Mouse (Mus musculus): Measurements from ENCODE around the gene Pan2. TPM values are rescaled to one million over a fixed set of nuclear protein-coding genes. Genes with fewer than 3 reads are reported as not detected.
"Not testable (repeated sequence)": the region's sequence is repeated elsewhere in the genome, so short reads cannot be mapped to it uniquely, and the experiment has no call there.

The Pan2 gene
- total RNA-seq (2021) = 1 to 10 TPM; 7.4 to 8.2 TPM
- long read RNA-seq, experiment 1, full-length matches to known transcripts = 5 of 7 reads
- long read RNA-seq, experiment 1, partial matches to known transcripts = 0 of 7 reads
- long read RNA-seq, experiment 1, other reads (novel, unspliced or antisense) = 2 of 7 reads
- long read RNA-seq, experiment 2, full-length matches to known transcripts = 7 of 15 reads
- long read RNA-seq, experiment 2, partial matches to known transcripts = 4 of 15 reads
- long read RNA-seq, experiment 2, other reads (novel, unspliced or antisense) = 4 of 15 reads

DNA sequence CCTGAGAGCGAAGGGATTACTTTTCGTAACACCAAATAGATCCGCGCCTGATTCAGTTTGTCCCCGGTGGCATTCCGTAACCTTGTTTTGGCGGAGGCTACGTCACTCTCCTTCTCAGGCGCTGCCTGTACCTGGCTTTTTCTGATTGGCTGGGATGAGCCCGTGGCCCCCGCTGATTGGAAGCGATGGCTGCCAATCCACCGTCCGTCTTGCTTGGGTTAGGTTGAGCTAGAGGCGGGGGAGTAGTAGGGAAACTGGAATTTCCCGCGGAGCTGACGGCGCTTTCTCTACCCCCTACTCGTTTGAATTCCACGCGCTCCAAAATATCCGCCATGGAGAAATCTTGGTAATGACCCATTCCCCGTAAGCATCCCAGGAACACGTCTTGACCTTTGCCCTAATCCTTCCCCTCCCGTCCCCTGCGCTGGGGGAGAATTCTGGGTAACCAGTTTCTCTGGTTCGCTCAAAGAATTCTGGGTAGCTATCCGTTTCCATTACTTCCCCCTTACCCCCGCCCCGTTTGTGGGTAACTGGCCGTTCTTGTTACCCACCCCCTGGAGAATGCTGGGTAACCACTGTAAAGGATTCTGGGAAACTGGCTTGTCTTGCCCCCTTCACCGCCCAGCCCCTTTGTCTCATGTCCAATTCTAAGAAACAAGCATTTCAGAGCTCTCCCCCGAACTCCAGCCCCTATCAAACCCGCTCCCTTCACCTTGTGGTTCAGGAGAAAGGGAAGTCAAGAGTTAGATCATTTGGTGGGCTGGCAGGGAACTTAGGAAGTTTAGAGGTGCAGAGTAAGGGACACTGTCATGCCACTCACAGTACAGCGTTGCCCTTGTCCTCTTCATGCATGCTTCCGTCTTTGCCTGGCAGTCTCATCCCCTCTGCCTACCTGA, at the start of gene Pan2:
TSS of gene Pan2 (plus strand) at position 210 of the 896 bp plus-strand sequence.
- intact Hi-C loops (cut with DNase I; ENCODE audit: low total_unique reads) = no loop called here
- DNase-seq = peak; percentile 98

DNA sequence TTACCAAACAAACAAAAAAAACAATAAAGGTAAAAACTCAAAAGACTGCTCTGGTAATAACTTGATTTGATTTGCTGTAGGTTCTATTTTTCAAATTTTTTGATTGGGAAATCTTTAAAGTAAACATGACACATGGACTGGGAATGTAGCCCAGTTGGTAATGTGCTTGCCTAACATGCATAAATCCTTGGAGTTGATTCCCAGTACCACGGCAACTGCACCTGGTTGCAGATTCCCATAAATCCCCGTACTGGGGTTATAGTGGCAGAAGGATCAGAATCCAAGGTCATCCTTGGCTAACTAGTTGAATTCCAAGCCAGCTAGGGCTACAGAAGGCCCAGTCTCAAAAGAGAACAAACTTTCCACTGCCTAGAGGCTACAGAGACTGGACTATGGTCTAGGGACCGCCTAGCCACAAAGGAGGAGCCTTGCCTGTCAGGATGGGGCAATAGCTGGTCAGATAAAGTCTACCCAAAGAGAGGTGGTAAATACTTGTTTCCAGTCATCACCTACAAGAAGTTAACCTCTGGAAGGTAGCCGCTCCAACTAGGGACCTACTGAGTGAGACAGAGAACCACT, 49.4 kb upstream of the Pan2 start, which contains the start of gene Apon:
TSS of gene Apon (plus strand) at position 420 of the 579 bp plus-strand sequence.
- intact Hi-C loops (cut with DNase I; ENCODE audit: low total_unique reads) = no loop called here
- DNase-seq = no peak

DNA sequence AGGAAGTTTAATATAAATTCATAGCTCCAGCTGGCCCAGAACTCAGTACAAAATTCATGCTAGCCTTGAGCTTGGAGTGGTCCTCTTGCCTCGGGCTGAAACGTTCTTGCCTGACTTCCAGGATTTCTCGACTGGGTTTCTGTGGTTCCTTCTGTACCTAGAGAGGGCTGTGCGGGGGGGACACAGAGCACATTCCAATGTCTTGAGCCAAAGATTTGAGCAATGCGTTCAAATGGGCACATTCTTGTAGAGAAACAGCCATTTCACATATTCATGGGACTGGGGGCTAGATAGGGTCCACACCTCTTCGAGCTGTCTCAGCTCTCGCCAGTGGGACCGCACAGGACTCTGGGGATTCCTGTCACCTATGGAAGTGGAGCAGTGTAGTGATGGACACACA, 47.2 kb upstream of the Pan2 start:
- DNase-seq = no peak
- intact Hi-C loops (cut with DNase I; ENCODE audit: low total_unique reads) = no loop called here

DNA sequence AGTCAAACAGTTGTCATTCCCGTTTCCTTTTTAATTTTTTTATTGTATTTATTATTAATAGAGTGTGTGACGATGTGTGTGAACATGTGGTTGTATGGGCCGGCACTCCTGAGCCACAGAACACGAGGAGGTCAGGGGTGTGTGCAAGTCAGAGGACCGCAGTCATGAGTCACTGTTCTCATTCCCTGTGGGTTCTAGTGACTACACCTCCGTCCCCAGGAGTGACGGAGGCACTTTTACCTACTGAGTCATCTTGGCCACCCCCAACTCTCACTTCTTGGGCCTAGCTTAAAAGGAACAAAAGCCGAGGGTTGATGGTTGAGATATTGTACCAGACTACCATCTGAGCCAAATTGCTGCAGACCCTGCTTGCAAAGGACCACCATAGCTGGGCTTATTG, 46.8 kb upstream of the Pan2 start:
- intact Hi-C loops (cut with DNase I; ENCODE audit: low total_unique reads) = no loop called here

DNA sequence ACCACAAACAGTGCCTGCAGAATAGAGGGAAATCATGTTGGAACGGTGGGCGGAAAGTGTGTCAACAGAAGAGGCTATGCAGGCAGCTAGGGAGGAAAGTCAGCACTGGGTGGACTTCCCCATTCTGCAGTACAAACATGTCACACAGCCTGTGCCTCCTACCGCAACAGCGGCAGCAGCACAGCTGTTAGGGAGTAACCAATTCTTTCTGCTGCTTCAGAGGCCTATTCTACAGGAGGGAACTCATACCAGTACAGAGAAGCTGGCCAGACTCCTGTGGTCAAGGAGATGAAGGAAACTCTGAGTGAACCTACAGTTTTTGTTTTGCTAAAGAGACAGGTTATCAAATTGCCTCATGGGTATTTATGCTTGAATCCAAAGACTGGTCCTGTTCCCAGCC, 44.2 kb upstream of the Pan2 start:
- intact Hi-C loops (cut with DNase I; ENCODE audit: low total_unique reads) = no loop called here
- no peak for DNase-seq

More for the DNA sequence above, 46.8 kb upstream of the Pan2 start:
- DNase-seq = no peak

DNA sequence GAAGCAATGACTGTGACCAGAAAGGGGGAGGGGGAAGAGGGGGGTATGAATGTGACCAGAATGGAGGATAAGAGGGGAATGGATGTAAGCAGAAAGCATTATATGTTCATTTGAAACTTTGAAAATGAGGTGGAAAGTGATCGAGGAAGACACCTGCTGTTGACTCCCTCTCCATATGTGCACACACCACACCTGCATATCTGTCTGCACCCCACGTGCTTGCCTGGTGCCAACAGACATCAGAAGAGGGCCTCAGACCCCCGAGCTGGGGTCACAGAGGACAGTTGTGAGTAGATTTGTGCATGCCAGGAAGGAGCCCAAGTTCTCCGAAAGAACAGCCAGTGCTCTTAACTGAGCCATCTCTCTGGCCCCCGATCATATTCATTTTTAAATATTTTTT, 43.2 kb upstream of the Pan2 start:
- intact Hi-C loops (cut with DNase I; ENCODE audit: low total_unique reads) = no loop called here

DNA sequence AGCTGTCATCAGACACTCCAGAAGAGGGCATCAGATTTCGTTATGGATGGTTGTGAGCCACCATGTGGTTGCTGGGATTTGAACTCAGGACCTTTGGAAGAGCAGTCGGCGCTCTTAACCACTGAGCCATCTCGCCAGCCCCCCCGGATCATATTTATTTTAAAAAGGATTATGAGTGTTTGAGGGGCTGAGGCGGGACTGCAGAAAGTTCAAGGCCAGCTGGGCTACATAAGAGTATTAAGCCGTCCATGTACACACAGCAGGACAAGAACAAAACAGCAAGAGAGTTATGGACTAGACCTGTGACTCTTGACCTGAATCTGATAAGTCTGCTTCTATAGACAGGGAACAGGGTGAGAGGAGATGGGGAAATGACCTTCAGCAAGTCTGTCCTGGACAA, 42.8 kb upstream of the Pan2 start:
- DNase-seq; intact Hi-C loops (cut with DNase I; ENCODE audit: low total_unique reads): not testable (repeated sequence)

More for the DNA sequence above, 43.2 kb upstream of the Pan2 start:
- no peak for DNase-seq

DNA sequence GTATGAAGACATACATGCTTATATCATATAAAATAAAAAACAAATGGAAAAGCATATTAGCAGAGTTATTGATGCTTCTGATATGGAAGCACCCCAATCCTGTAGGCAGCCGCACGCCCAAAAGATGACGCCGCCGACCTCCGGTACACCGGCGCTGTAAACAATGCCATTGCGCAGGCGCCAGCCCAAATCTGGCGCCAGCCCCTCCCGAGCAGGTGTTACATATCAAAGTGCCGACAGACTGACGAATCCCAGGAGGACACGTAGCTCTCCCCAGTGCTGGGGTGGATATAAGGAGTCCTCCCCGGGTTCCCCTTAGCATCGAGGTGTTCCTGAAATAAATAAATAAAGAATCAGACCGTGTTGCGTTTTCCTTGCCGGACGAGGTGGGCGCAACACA, 40.8 kb upstream of the Pan2 start:
- DNase-seq = no peak

DNA sequence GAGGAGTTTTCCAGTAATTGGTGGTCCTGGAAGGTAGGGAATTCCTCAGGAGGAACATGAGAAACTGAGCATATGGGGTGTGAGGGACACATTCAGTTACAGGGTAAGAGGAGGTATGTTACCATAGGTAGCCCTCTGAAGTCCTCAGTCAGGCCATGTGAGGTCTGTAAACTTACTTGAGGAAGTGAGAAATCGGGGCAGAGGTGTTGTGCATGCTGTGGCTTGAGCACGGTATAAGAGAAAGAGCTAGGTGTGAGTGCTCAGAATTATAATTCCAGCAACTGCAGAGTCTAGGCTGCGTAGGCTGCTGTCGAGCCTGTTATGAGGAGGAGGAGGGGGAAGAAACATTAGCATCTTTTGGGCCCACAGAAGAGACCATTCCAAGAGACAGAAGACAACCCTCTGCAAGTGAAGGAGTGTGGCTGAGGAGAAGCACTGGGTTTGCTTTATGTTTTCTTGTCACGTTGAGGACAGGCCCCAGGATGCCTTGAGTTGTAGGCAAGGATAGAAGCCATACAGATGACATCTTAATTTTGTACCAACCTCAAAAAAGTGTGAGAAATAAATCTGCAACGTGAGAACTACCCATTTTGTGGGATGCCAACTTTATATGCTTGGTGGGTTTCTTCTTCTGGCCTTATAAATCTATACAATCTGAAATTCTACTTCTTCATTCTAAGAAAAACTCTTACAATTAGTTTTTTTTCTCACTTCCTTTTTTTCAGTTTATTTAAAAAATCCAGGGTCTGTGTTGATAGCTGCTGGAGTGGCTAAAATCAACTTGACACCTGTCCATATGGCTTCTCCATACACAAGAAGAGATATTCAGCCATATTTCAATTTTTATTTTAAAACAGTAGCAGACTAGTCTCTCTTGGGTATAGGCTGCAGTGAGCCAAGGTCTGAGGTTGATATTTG, 39.5 kb upstream of the Pan2 start:
- intact Hi-C loops (cut with DNase I; ENCODE audit: low total_unique reads) = no loop called here
- DNase-seq = no peak

More for the DNA sequence above, 40.8 kb upstream of the Pan2 start:
- intact Hi-C loops (cut with DNase I; ENCODE audit: low total_unique reads) = no loop called here

DNA sequence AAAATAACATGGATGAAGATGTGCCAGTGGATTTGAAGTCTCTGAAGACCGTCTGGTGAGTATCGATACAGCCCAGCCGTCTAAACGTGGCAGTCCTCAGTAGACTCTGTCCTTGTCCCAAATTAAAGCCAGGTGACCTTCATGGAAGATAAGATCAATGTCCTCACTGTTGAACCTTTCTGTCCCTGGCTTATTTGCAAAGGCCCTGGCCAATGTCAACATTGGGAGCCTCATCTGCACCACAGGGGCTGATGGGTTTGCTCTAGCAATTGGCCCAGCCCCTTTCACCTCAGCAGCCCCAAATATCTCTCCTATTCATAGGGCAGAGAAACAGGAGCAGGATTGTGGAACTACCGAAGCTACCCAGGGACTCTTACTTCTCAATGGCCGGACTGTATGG, 34.8 kb upstream of the Pan2 start, which contains the start of gene Apof:
TSS of gene Apof (plus strand) at position 301 of the 400 bp plus-strand sequence.
- intact Hi-C loops (cut with DNase I; ENCODE audit: low total_unique reads) = no loop called here
- no peak for DNase-seq

DNA sequence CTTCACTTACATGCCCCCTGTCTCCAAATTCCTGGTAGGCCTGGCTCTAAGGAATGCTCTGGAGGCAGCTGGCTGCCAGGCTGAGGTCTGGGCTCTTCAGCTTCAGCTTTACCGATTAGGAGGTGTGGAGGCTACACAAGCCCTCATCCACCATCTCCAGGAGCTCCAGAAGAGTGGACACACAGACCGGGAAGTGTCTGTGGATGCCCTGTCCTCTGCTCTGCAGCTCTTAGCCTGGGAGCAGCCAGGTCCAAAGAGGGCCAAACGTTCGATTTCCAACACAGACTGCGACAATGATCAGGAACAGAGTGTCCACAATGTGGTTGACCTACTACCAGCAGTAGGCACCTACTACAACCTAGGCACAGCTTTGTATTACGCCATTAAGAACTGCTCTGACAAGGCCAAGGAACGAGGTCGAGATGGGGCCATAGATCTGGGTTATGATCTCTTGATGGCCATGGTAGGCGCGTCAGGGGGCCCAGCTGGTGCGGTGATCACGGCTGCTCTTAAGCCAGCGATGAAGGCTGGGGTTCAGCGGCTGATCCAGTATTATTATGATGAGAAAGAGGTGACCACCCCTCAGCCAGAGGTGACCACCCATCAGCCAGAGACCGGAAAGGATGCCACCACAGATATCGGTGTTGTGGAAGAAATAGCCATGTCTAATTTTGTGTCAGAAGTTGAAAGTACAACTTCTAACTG, 33.8 kb upstream of the Pan2 start:
- DNase-seq = no peak
- intact Hi-C loops (cut with DNase I; ENCODE audit: low total_unique reads) = no loop called here

DNA sequence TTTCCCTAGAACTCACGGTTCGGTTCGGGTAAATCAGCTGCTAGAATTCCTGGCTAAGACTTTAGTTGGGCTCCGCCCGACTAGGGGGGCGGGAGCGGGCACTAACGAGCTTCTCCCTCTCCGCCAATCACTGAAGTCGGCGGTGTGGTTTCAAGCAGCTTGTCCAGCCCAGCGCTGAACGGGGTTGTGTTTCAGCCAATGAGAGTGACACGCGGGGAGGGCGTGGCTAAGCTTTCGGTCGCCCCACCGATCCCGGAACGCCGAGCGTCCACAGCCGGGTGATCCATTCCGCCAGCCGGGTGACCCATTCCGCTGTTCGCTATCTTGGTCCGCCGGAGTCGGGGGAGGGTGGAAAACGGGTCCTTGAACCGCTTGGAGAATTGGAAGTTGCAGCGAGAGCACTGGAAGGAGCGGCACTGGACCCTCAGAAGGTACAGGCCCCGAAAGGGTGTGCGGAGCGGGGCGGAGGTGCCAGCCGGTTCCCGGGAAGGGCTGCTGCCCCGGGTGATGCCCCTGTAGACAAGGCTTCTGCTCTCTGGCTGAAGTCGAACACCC, 32.8 kb upstream of the Pan2 start, which contains the start of gene Stat2:
TSS of gene Stat2 (plus strand) at position 273 of the 555 bp plus-strand sequence.
- intact Hi-C loops (cut with DNase I; ENCODE audit: low total_unique reads) = no loop called here
- peak; percentile 98 for DNase-seq

DNA sequence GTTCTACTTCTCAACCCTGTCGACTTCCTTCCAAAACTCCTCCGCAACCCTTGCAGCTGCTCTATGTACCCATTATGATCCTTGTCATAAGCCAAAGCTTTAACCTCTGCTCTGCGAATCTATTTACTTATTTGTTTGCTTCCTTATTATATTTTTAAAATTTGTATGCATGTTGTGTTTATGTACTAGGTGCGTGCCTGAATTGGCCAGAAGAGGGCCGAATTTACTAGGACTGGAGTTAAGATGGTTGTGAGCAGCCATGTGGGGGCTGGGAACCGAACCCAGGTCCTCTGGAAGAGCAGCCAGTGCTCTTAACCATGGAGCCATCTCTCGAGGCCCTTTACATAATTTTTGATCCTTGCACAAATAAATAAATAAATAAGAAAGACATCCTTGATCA, 32.3 kb upstream of the Pan2 start:
- intact Hi-C loops (cut with DNase I; ENCODE audit: low total_unique reads) = no loop called here
- DNase-seq = no peak

DNA sequence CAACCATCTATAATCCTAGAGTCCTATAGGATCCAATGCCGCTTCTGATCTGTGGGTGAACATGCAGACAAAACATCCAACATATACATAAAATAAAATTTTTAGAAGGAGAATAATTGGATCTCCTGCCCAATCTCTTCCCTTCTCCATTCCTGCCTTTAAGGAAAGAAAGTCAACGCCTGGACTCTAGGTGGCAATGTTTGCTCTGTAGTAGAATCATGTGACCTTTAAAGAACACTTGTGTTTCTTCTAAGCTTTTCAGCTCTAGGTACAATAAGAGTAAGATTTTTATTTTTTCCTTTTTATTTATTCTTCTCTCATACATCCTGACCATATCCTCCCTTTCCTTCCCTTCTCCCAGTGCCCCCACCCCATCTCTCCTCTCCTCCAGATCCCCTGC, 31.3 kb upstream of the Pan2 start:
- DNase-seq = no peak
- intact Hi-C loops (cut with DNase I; ENCODE audit: low total_unique reads) = no loop called here

DNA sequence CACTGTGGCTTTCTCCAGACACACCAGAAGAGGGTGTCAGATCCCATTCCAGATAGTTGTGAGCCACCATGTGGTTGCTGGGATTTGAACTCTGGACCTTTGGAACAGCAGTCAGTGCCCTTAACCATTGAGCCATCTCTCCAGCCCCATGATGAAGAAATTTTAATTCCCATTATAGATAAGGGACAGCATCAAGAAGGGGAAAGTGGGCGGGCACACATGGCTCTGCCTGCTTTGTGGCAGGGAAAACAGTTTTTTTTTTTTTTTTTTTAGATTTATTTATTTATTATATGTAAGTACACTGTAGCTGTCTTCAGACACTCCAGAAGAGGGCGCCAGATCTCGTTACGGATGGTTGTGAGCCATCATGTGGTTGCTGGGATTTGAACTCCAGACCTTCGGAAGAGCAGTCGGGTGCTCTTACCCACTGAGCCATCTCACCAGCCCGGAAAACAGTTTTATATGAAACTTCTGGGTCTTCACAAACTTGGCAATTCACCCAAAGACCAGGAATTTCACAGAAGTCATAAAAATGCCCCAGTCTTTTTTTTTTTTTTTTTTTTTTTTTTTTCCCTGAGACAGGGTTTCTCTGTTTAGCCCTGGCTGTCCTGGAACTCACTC, 30.2 kb upstream of the Pan2 start:
- intact Hi-C loops (cut with DNase I; ENCODE audit: low total_unique reads); DNase-seq: not testable (repeated sequence)

DNA sequence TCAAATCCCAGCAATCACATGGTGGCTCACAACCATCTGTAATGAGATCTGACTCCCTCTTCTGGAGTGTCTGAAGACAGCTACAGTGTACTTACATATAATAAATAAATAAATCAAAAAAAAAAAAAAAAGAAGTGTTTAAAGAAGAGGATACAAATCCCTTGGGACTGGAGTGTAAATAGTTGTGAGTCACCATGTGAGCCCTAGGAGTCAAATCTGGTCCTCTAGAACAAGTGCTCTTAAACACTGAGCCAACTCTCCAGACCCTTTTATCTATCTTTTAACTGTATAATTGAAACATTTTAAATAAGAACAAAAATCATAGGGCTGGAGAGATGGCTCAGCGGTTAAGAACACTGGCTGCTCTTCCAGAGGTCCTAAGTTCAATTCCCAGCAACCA, 27.8 kb upstream of the Pan2 start:
- intact Hi-C loops (cut with DNase I; ENCODE audit: low total_unique reads); DNase-seq: not testable (repeated sequence)

DNA sequence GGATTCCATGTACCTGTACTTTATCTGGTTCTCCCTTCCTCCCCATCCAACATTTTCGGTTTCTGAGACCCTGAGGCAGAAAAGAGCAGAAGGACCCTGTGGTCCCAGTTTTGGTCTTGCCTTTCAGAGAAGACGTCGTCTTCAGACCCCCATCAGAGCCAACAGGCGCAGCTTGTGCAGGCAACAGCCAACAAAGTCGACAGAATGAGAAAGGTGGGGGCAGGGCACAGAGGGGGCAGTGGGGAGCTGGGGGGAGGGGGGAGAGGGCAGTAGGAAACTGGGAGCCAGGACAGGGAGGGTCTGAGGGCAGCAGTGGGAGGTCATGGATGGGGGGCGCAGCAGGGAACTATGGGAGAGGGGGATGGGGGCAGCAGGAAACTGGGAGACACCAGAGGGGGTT, 25.0 kb upstream of the Pan2 start:
- intact Hi-C loops (cut with DNase I; ENCODE audit: low total_unique reads) = no loop called here
- DNase-seq = no peak

DNA sequence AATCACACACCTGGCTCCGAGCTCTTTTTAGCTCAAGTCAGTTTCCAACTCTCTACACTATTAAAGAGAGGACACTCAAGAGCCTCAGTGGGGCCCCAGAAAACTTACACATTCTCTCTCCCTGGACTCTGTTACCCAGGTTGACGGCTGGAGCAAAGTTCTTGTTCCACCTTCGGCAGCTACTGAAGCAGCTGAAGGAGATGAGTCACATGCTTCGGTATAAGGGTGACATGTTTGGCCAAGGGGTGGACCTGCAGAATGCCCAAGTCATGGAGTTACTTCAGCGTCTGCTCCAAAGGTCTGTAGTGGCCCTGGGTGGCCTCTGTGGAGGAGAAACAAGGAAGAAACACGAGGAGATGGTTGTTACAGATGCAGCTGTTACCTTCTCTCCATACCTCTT, 22.2 kb upstream of the Pan2 start:
- intact Hi-C loops (cut with DNase I; ENCODE audit: low total_unique reads) = loop anchor here (5.0 kb wide), 1 partner anchor 69 kb away; the partner anchor contains the start of gene Spryd4
- no peak for DNase-seq

All from gastrocnemius, postnatal 14 days (tissue).